Mouse (Mus musculus) heart, postnatal 36 days (tissue): ENCODE measurements around the gene Pik3cg. TPM values are rescaled to one million over a fixed set of nuclear protein-coding genes. Genes with fewer than 3 reads are reported as not detected.
A peak's percentile ranks its signal among the peaks of the same experiment; 100 is the strongest.
"Not testable (repeated sequence)": the region's sequence is repeated elsewhere in the genome, so short reads cannot be mapped to it uniquely, and the experiment has no call there.

ENCODE experiments used
- DNase-seq, 2 experiments: peaks; one replicate each; pipeline ENCODE4 v3.0.0; 2021 to 2022
- intact Hi-C: fragments of 180-260 bp; cut with DNase I; formaldehyde crosslinking; loops from one replicate; pipeline ENCODE4 v1.15.1; 2025
- total RNA-seq, 2 experiments: library from RNA; stranded (reverse); gene quantifications; 2 replicates each; pipeline ENCODE4 v1.2.3; 2021

The Pik3cg gene
- total RNA-seq = 1 to 10 TPM; 1.6 to 2.1 TPM

DNA sequence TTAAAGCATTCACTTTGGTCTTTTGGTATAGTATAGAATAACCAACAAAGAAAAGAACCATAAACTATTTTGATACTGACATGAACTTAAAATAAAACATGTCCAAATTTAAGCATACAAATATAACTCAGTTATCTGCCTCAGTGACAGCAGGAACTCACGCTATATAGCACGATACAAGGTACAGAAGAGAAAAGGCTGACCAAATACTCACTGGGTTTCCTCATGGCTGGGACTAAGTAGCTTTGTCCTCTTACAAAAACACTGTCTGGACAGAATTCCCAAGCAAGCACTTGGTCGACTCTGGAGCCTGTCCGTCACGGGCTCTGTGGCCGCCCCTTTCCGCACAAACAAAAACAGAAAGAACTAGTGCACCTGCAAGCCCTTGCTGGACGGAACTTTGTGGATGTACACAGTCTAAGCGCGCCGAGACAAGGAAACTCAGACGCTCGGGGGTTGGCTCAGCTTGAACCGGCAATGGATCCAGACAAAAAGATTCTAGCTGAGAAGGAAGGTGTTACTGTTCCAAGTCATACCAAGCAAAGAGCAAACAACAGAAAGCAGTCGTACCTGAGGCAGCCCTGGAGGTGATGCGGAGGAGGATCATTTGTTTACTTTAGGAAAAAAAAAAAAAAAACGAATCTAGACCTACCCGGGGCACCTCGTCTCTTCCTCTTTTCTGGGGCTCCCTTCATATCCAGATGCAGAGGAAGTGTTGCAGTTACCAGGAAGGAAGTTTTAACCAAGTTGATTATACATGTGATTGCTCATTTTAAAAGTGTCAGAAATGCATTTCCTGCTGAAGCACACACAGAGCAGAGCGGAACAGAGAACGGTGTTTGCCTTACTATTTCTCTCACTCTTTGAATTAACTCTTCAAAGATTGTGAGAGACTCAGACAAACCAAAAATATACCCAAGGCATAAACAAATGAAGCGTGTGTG lies at the start of gene Pik3cg:
Gene Pik3cg (minus strand): TSS at position 712 of the 944 bp plus-strand sequence.
- intact Hi-C loops = no loop called here
- DNase-seq = peak; percentile 34 to 38

DNA sequence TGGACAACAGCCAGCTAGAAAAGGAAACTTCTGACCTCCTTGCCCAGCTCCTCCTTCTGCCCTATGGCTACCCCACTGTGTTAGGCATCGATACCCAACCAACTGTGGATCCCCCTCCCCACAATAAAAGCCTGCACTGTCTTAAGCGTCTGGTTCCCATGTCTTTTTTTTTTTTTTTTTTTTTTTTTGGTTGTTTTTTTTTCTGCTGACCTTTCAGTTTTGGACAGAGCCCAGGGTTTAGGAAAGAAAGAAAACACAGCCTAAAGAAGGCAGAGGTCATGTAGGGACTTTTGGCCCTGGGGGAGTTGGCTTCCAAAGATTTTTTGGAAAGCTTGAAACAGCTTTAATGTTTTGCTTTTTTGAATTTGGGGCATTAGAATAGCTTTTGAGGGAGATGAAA lies 40.0 kb upstream of the Pik3cg start:
- no peak for DNase-seq
- intact Hi-C loops = no loop called here

DNA sequence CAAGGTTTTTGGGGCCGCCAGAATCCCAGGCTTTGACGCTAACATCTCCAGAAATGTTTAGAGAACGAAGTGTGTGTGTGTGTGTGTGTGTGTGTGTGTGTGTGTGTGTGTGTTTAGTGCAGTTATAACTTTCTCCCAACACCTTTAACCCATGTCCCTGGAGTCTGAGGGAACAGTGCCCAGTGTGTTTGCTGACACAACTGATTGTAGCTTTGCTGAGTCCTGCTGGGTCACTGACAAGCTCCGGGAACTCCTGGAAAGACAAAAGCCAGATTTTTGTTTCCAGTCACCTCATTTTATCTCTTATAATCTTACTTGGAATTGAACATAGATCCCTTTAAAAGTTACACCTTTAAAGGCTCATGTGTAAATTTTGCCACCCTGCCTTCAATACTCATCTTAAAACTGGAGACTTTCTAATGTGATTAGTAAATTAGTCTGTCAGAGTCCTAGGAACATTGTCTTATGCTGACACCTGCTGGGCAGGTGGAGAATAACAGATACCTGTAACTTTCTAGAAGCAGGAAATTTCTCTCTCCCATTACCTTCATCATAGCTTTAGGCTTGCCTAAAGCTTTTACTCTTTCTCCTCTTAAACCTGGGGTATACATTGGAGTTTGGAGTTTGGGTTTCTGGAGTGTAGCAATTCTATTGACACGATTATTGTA lies 37.2 kb upstream of the Pik3cg start:
- peak; percentile 11 to 16 for DNase-seq
- intact Hi-C loops = loop anchor here (1.0 to 2.0 kb wide), 2 partner anchors 99 to 278 kb away; no protein-coding TSS in a partner anchor

DNA sequence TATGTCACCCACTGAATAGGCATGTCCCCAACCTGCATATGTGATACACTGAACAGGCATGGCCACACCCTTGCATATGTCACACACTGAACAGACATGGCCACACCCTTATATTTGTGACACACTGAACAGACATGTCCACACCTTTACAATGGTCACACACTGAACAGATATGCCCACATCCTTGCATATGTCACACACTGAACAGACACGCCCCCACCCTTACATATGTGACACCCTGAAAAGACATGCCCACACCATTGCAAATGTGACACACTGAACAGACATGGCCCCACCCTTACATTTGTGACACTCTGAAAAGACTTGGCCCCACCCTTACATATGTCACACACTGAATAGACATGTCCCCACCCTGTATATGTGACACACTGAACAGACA lies 35.1 kb upstream of the Pik3cg start:
- DNase-seq = no peak
- intact Hi-C loops = no loop called here

DNA sequence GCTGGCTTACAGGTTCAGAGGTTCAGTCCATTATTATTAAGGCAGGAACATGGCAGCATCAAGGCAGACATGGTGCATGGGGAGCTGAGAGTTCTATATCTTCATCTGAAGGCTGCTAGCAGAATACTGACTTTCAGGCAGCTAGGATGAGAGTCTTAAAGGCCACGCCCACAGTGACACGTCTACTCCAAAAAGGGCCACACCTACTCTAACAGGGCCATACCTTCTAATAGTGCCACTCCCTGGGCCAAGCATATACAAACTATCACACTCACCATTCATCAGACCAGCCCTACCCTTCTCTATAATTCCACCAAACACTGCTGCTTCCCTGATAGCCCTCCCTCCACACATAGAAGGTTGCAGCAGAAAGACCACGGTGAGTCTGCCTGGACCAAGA lies 30.7 kb upstream of the Pik3cg start:
- intact Hi-C loops, DNase-seq: not testable (repeated sequence)

DNA sequence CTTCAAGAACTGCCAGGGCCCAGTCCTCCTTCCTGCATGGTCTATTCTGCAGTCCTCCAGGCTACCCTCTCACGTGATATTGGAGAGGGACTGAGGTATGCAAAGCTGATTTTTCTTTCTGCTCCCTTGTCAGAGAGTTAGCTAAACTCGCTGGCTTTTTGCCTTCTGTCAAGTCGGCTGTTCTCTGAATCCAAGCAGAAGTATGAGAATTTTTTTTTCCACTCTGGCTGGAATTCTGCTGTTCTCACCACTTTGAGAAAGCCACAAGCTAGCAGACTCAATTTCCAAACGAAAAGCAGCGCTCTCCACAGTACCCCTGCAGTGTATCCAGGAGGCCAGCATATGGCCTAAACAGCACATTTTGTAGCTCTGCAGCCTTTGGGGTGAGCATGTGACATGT lies 30.0 kb upstream of the Pik3cg start:
- intact Hi-C loops = no loop called here
- DNase-seq = no peak

DNA sequence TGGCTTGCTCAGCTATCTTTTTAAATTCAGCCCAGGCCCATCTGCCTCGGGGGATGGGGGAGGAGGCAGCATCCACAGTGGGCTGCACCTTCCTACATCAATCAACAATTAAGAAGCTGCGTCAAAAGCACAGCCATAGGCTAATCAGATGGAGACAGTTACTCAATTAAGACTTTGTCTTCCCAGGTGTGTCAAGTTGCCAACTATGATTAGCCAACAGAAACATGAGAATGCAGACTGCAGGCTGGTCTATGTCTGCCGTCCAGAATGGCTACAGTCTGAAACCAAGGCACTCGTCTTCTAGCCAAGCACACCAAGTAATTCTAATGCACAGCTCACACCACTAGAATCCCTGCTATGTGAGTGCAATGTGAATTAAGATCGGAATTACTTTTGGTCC lies 29.4 kb upstream of the Pik3cg start:
- intact Hi-C loops = no loop called here
- DNase-seq = no peak

DNA sequence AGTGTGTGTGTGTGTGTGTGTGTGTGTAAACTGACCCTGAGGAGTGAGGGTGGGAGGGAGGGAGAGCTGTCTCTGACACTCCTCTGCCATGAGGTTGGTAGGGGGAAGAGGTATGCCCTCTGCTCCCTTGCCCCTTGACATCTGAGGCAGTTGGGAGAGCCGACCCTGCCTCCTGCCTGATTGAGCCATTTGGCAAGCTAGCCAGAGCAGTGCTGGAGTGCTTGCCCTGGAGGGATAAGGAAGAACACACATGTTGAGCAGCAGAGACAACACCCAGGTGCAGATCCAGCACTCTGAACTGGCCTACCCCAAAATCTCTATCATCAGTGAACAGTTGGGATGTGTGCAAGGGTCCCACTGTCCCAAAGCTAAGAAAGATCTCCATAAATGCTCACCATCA lies 28.7 kb upstream of the Pik3cg start:
- no peak for DNase-seq
- intact Hi-C loops = no loop called here

DNA sequence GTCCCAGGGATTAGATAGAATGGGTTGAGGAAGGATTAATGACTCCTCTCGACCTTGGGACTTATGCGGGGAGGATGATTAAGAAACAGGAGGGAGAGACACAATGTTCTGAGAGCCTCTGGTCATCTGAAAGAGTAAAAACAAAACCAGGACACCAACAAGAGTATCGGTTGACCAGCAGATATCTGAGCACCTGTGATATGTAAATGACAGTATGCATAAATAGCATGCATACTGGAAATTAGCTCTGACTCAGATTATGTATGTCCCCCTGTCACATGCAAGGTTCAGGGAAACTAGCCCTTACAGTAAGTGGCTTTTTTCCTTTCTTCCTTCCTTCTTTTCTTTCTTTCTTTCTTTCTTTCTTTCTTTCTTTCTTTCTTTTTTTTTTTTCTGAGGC lies 28.0 kb upstream of the Pik3cg start:
- DNase-seq = no peak
- intact Hi-C loops = no loop called here

DNA sequence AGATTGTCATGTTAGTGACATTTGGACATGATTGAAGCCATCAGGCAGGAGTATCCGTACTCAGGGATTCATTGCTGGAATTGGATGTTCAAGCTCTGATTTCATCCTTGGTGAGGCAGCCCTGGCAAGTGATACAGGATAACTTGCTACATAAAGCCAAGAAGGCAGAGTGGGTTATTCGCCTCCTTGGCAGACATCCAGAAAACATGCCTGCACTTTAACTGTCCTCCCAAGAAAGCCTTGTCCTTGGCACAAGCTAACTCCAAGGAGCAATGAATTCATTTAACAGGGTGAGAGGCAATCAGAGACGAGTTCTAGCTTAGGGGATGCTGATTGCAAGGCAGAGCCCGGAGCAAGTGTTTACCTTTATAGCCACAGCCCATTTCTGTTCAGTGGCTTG lies 25.4 kb upstream of the Pik3cg start:
- DNase-seq = no peak
- intact Hi-C loops = no loop called here

DNA sequence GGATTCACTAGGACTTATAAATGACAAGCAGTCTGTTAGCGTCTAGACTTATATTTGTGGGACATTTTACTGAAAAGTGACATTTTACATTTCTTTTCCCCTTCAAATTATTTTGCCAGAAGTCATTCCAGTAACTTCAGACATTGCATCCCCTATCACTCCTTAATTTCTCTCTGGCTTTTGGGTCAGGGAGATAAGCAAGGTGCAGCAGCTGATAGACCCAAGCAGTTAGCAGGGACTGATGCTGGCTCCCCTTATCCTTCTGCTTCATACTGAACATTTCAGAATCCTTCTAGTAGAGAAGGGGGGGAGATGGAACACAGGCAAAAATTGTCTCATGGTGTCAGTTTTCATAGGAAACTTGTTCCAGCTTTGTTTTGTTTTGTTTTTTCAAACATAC lies 22.9 kb upstream of the Pik3cg start:
- intact Hi-C loops = no loop called here
- DNase-seq = no peak

DNA sequence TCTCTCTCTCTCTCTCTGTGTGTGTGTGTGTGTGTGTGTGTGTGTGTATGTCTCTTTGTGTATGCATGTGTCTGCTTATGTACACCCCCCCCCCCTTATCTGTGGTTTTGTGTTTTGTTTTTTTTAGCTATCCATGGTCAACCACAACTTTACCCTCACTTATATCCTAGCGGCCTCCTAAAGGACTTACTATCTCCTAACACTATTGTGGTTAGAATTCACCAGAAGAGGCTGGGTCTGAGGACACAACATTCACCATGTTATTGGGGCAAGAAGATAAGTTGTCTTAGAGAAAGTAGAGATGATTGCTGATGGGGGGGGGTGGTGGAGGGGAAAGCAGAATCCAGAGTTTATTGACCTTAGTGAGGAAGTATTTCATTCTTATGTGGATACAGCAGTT lies 15.2 kb upstream of the Pik3cg start:
- intact Hi-C loops = no loop called here
- no peak for DNase-seq

DNA sequence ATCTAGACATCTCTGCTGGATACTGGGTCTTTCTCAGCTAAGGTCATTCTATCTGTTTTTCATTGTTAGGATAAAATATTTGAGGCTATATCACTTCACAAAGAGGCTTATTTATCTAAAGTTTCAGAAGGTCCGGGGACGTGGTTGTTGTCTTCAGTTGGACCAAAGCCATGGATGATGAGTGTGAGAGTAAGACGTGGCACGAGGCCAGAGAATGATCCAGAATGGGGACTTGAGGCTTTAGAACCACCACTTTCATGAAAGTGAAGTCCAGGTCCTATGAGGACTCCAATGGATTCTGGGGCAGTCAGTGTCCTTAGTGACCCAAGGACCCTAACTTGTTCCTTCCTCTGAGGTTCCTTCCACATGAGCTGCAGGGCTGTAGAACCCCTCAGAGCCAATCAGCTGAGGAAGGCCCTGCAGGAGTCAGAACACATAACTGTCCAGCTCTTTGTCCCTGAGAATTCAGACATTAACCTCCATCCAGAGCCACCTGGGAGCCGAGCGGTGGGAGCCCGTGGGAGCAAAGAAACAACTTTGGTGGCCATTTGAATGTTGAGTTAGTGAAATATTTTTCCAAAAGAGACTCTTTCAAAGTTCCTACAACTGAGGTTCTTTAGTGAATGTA lies 14.4 kb upstream of the Pik3cg start:
- DNase-seq = no peak
- intact Hi-C loops = no loop called here

DNA sequence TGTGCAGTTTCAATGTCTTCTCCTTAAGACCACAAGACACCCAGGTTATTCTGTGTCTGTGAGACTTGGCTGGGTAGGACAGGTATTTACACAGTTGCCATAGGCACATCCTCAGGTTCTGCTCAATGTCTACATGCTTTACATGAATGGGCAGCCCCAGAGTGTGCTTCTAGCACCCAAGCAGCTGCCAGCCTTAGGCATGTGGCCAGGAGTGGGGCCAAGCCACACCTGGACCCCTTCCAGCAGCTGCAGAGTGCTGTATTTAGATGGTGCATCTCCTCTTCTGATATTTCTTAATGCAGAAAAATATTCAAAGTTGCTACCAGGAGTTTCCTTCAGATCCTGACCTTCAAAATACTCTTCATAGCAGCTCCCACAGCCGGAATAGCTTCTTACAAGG lies 11.9 kb upstream of the Pik3cg start:
- intact Hi-C loops = no loop called here
- no peak for DNase-seq

DNA sequence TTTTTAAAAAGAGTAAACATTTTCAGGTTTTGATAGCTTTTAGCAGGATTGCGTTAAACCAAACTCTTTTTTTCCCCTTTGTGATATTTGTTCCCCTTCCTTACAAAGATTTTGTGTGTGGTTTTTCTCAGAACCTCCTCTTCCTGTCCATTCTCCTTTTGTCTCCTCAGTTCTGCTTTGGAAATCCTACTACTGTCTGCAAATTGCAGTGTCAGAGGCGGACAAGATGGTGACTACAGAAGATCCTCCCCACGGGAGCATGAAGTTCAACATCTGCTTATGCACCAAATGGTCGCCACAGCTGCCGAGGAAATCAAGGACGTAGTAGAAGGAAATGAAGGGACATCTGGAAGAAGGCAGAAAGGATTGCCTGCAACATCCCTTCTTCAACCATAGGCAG lies 6.7 kb upstream of the Pik3cg start:
- no peak for DNase-seq
- intact Hi-C loops = no loop called here

DNA sequence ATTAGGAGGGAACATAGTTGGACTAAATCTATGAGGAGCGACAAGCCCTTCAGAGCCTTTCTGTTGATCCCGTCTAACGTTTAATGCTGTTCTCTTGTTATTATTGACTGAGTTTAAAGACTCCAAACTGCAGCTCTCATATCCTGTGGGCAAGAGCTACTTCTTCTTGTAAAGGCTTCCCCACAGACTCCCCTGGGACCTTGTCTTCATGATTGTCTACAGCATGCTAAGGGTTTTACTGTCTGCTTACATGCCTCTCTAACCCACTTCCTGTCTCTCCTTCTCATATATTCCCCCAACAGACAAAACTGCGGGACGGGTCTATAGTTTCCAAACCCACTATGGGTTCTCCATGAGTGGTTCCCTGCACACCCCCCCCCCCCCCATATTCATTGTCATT lies 4.2 kb upstream of the Pik3cg start:
- no peak for DNase-seq
- intact Hi-C loops = no loop called here

DNA sequence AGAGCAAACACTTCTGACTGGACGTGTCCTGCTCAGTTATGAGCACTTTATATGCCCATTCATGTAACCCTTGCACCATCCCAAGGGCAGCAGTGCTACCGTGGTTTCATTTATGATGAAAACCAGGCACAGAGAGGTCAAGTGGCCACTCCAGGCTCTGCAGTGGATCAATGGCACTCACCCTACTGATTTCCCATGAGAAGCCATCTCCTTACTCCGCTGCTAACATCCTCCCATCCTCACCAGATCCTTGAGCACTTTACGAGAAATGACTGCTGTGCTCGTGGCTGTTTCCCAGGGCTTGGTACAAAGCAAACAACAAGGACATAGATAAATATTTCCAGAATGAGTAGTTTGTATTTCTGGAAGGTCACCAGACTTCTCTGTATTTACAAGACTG lies 3.7 kb upstream of the Pik3cg start:
- intact Hi-C loops = no loop called here
- DNase-seq = no peak

DNA sequence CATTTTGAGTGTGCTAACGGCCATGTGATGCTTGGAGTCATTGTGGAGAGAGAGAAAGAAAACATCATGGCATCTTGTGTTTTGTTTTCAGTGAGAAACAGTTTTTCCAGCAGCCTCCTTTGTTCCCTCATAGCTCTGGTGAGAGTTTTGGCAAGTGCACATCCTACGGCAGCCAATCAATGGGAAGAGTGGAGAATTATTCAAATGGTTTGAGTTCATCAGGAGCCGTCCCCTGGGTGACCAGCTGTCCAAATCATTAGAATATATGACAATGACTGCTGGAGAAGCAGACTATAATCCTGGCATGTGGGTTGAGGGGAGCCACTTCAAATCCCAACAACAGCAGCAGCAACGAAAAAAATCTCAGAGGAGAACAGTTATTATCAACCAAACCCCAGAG lies 2.8 kb upstream of the Pik3cg start:
- DNase-seq = no peak
- intact Hi-C loops = no loop called here

DNA sequence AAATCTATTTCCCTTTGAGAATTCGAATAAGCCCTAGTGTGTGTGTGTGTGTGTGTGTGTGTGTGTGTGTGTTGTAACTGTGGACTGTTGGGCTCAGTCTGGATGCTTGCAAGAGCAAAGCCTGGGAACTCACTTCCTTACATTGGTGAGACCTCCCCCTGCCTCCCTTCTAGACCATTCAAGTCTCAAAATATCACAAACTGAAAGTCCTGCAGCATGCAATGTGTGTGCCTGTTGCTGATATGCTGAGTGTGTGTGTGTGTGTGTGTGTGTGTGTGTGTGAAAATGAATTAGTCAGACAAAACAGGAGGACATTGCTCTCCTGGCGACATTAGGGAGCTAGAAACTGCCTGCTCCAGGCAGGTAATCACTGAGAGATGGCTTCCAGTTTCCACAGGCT lies 492 bp upstream of the Pik3cg start:
- DNase-seq = no peak
- intact Hi-C loops = no loop called here

DNA sequence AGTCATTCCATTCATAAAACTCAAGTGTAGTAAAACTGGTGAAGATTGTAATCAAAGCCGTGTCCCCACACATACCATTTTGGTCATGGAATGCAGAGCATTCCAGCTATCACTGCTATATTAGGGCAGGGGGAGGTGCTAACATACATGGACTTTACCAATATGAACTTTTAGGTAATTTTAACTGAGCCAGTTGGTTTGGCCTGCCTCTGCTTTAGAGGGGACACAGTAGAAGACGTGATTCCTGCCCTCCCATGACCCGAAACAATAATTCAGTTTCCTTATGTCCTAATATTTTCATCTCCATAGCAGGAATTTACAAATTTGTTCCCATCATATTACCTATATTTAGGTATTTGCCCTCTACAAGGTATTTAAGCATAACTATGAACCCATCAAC lies 1.3 kb downstream of the Pik3cg start:
- intact Hi-C loops = no loop called here

DNA sequence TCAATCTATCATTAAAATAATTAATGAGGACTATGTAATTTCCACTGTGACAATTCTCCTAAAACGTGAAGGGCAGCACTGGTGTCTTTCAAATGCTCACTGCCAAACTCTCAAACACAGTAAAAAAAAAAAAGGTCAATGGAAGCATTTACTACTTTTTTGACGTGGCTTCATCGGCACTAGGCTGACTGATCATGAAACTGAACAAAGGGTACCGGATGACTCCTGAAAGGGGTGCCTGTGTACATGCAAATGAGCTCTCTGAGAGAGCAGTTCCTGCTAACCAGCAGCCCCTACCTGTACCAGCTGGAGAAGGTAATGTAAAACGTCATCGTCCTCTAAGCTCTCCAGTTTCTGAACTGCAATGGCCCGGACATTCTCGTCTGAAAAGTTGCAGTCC lies 4.8 kb downstream of the Pik3cg start:
- no peak for DNase-seq
- intact Hi-C loops = no loop called here

More for the DNA sequence above, 1.3 kb downstream of the Pik3cg start:
- DNase-seq = no peak

DNA sequence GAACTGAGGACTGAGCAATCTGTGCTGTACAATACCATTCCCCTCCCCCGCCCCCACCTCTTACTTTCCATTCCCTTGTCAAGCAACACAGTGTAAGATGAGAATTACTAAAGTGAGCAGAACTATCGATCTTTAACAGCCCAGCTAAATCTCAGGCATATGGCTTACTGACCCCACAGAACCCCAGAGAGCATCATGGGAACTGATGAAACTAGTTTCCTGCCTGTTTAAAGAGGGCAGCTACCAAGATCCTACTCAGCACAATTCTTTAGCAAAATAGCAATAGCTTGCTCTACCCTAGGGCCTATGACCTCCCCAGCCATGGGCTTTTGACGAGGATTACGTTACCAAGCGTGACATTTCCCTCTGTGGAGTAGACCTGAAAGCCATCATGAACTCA lies 5.9 kb downstream of the Pik3cg start:
- no peak for DNase-seq
- intact Hi-C loops = no loop called here
